Mouse (Mus musculus): Measurements from ENCODE around the gene Ttc27. TPM values are rescaled to one million over a fixed set of nuclear protein-coding genes. Genes with fewer than 3 reads are reported as not detected.

The Ttc27 gene
- polyA plus RNA-seq, 1 experiment from 2014 or later: 8.8 TPM

DNA sequence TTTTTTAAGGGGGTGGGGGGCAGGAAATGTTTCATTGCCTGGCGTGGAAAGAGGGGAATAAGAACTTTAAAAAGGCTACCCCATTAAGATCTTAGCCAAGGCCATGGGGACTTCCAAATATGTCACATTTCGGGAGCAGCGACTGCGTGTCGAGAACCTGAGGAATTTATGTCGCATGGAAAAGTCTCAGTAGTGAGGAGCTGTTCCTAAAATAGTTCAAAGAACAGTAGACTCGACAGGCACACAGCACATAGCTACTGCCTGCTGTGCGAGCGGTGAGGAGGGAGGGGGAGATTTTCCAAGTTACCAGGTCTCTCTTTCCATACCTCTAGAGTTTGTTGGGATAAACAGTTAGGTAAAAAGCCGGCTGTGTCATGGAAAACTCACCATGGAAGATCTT is 159.4 kb downstream of the Ttc27 start:
- H3K27ac ChIP-seq (ENCODE audit: low read length): no peak overlapping the region

DNA sequence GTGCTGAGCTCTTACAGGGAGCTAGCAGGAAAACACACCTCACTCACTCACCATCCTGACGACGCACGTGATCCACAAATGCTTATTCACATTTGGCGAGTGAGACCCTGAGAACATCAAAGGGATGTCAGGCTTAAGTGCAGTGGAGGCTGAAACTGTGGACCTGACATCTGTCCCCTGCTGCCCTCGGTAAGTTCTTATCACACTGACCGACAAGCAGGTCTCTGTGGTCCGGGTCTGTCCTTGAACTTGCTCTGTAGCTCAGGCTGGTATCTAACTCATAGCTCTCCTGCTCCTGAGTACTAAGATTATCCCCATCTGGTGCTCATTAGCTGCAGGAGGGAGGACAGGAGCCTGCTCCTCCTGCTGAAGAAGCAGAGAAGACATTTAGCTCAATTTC is 162.2 kb downstream of the Ttc27 start:
- 34% methylated on average over 7 of the region's 7 CpGs for whole genome bisulfite sequencing
- TF ChIP-seq CTCF (IDR thresholded peaks at IDR 0.05) (no peak), EP300 (IDR thresholded peaks at IDR 0.05) (no peak)
- ATAC-seq: no peak
- no peak for DNase-seq (ENCODE audit: low spot score)
- no peaks in the 10 kb centered on the region for H3K36me3 ChIP-seq (ENCODE audit: insufficient read depth, low read length)
- no peak overlapping the region for H3K4me3 ChIP-seq (ENCODE audit: low read depth, low read length)
- H3K4me2 ChIP-seq (replicated peaks; ENCODE audit: low read depth, low read length): no peak overlapping the region
- H3K9ac ChIP-seq (replicated peaks; ENCODE audit: low read depth): no peak overlapping the region
- no peak overlapping the region for H3K27ac ChIP-seq (ENCODE audit: low read length)
- no peaks in the 10 kb centered on the region for H3K27me3 ChIP-seq (replicated peaks; ENCODE audit: insufficient read depth, low read length)
- no peaks in the 10 kb centered on the region for H3K9me3 ChIP-seq (ENCODE audit: low read length)
- H3K4me1 ChIP-seq (ENCODE audit: insufficient read depth, low read depth, low read length): no peaks in the 10 kb centered on the region

More for the DNA sequence above, 159.4 kb downstream of the Ttc27 start:
- Histone ChIP-seq H3K27me3 (replicated peaks; ENCODE audit: insufficient read depth, low read length) (no peaks in the 10 kb centered on the region), H3K4me3 (ENCODE audit: low read depth, low read length) (no peak overlapping the region), H3K9ac (replicated peaks; ENCODE audit: low read depth) (no peak overlapping the region), H3K9me3 (ENCODE audit: low read length) (no peaks in the 10 kb centered on the region), H3K4me2 (replicated peaks; ENCODE audit: low read depth, low read length) (no peak overlapping the region), H3K4me1 (ENCODE audit: insufficient read depth, low read depth, low read length) (no peaks in the 10 kb centered on the region), H3K36me3 (ENCODE audit: insufficient read depth, low read length) (no peaks in the 10 kb centered on the region)
- 73% methylated on average over 10 of the region's 10 CpGs for WGBS
- no peak for ATAC-seq
- no peak for DNase-seq (ENCODE audit: low spot score)
- no peak for TF ChIP-seq EP300 (IDR thresholded peaks at IDR 0.05)
- TF ChIP-seq CTCF (IDR thresholded peaks at IDR 0.05): no peak

DNA sequence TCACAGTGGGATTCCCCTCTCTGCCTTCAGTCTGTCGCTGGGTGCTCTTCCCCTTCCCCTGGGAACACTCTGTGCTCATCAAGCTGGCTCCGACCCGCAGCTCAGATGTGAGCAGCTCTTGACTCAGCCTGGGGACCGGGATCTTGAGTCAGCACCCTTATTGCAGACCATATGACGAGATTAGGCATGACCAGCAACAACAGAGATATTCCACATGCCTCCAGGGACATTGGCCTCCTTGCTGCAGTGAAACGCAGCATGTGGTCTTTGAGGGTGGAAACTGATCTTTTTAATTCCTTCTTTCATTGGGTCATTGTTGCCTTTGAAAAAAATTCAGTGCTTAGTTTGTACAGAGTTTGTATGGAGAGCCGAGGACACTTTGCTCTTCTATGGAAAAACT is 169.5 kb downstream of the Ttc27 start:
- Histone ChIP-seq H3K9me3 (ENCODE audit: low read length) (no peaks in the 10 kb centered on the region), H3K27me3 (replicated peaks; ENCODE audit: insufficient read depth, low read length) (no peaks in the 10 kb centered on the region), H3K4me2 (replicated peaks; ENCODE audit: low read depth, low read length) (no peak overlapping the region), H3K9ac (replicated peaks; ENCODE audit: low read depth) (no peak overlapping the region), H3K36me3 (ENCODE audit: insufficient read depth, low read length) (no peaks in the 10 kb centered on the region), H3K27ac (ENCODE audit: low read length) (no peak overlapping the region), H3K4me3 (ENCODE audit: low read depth, low read length) (no peak overlapping the region), H3K4me1 (ENCODE audit: insufficient read depth, low read depth, low read length) (no peaks in the 10 kb centered on the region)
- no peak for ATAC-seq
- TF ChIP-seq EP300 (IDR thresholded peaks at IDR 0.05): no peak
- no peak for TF ChIP-seq CTCF (IDR thresholded peaks at IDR 0.05)
- 71% methylated on average over 7 of the region's 7 CpGs for WGBS
- no peak for DNase-seq (ENCODE audit: low spot score)

DNA sequence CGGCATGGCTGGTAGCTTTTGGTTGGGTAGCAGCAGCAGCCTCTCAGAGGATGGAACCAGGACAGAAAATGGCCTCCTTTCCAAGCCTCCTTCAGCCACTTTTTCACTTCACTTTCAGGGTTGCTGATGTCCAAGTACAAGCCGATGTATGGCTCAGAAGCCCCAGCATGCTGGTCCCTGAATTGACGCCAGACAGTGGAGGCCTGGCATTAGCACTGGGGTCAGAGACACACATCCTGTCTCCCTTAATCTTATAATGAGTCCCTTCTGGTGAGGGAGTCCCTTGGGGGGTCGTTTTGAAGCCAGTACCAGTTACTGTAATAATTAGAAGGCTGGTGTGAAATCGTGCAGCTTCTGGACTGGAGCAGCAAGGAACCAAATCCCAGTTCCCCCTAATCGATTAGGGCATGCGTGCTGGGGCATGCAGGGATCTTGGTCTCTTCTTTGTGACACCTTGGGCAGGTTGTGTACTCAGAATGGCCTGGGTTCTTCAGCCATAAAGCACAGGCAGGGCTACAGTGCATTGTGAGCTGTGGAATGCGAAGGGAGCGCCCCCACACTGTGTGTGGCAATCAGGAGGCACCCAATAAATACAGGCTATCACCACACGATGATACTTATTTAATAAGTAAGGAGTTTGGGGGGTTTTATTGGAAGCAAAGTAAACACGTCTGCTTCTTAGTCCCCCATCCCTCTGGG is 171.5 kb downstream of the Ttc27 start:
- no peaks in the 10 kb centered on the region for H3K36me3 ChIP-seq (ENCODE audit: insufficient read depth, low read length)
- H3K4me3 ChIP-seq (ENCODE audit: low read depth, low read length): no peak overlapping the region
- no peaks in the 10 kb centered on the region for H3K4me1 ChIP-seq (ENCODE audit: insufficient read depth, low read depth, low read length)
- DNase-seq (ENCODE audit: low spot score): no peak
- no peaks in the 10 kb centered on the region for H3K27me3 ChIP-seq (replicated peaks; ENCODE audit: insufficient read depth, low read length)
- H3K27ac ChIP-seq (ENCODE audit: low read length): no peak overlapping the region
- H3K9ac ChIP-seq (replicated peaks; ENCODE audit: low read depth): no peak overlapping the region
- WGBS: 72% methylated on average over 11 of the region's 11 CpGs
- no peaks in the 10 kb centered on the region for H3K9me3 ChIP-seq (ENCODE audit: low read length)
- TF ChIP-seq EP300 (IDR thresholded peaks at IDR 0.05) (no peak), CTCF (IDR thresholded peaks at IDR 0.05) (no peak)
- no peak for ATAC-seq
- no peak overlapping the region for H3K4me2 ChIP-seq (replicated peaks; ENCODE audit: low read depth, low read length)

DNA sequence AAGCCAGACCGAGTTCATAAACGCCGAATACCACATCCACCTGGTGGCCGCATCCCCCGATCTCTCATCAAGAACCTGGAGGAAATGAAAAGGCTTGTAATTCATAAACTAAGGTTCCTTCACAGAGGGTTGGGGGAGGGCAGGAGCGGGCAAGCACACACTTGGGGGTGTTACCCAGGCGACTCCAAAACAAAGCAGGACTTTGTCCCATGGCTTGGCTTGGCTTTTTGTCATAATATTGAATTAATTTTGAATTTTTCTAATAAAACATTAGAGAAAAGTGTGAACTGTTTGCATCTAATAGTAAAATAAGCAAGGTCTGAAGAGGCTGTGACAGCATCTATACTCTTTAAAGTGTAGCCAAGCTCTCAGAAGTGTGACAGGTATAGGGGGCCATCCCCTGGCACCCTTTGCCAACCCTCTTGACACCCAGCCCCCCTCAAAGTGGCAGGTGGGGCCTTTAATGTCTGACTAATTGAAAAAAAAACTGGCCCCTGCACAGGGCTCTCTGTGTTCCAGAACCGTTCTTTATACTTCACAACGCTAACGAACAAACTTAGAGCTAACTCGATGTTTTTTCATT is 172.1 kb downstream of the Ttc27 start:
- TF ChIP-seq CTCF (IDR thresholded peaks at IDR 0.05) (no peak), EP300 (IDR thresholded peaks at IDR 0.05) (no peak)
- Histone ChIP-seq H3K36me3 (ENCODE audit: insufficient read depth, low read length) (no peaks in the 10 kb centered on the region), H3K9me3 (ENCODE audit: low read length) (no peaks in the 10 kb centered on the region), H3K4me1 (ENCODE audit: insufficient read depth, low read depth, low read length) (no peaks in the 10 kb centered on the region), H3K4me2 (replicated peaks; ENCODE audit: low read depth, low read length) (no peak overlapping the region), H3K9ac (replicated peaks; ENCODE audit: low read depth) (no peak overlapping the region), H3K27ac (ENCODE audit: low read length) (no peak overlapping the region), H3K4me3 (ENCODE audit: low read depth, low read length) (no peak overlapping the region), H3K27me3 (replicated peaks; ENCODE audit: insufficient read depth, low read length) (no peaks in the 10 kb centered on the region)
- 74% methylated on average over 11 of the region's 11 CpGs for WGBS
- DNase-seq (ENCODE audit: low spot score) (no peak), ATAC-seq (no peak)

DNA sequence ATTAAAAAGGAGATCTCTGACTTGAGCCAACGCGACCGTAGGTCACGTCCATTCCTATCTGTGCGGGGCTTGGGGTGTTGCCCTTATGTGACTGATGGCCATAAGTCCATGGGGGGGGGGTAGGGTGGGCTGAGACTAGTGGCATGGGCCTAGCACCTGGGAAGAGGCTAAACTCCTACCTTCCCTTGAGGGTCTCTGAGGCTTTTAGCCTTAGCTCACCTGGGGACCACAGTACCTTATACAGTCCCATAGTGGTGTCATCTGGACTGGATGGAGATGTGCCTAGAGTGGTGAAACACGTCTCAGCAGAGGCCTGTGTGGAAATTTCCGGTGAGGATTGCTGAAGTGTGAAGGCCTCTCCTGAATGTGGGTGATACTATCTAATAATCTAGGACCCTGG is 184.9 kb downstream of the Ttc27 start:
- H3K9ac ChIP-seq (replicated peaks; ENCODE audit: low read depth): no peak overlapping the region
- no peak for ATAC-seq
- no peak overlapping the region for H3K27ac ChIP-seq (ENCODE audit: low read length)
- TF ChIP-seq CTCF (IDR thresholded peaks at IDR 0.05) (no peak), EP300 (IDR thresholded peaks at IDR 0.05) (no peak)
- H3K4me2 ChIP-seq (replicated peaks; ENCODE audit: low read depth, low read length): no peak overlapping the region
- no peak for DNase-seq (ENCODE audit: low spot score)
- no peaks in the 10 kb centered on the region for H3K27me3 ChIP-seq (replicated peaks; ENCODE audit: insufficient read depth, low read length)
- 0 out of 2 replicates have a peak, but pooled peaks cover 9% of the 10 kb centered on the region for H3K4me1 ChIP-seq (ENCODE audit: insufficient read depth, low read depth, low read length)
- H3K4me3 ChIP-seq (ENCODE audit: low read depth, low read length): no peak overlapping the region
- no peaks in the 10 kb centered on the region for H3K36me3 ChIP-seq (ENCODE audit: insufficient read depth, low read length)
- 95% methylated on average over 7 of the region's 7 CpGs for WGBS
- no peaks in the 10 kb centered on the region for H3K9me3 ChIP-seq (ENCODE audit: low read length)

Measured in lung, postnatal 0 days (tissue).